Mouse (Mus musculus) E14TG2a.4 (cell line): ENCODE measurements around the gene Arntl.
A peak's percentile ranks its signal among the peaks of the same experiment; 100 is the strongest.

Experiments
- H3K27me3 ChIP-seq: 2 replicates; pipeline ENCODE4 v1.6.1; 2014; ENCODE audit warnings: low read length, control low read depth; ENCODE audit not compliant: insufficient read depth
- H3K36me3 ChIP-seq: 2 replicates; pipeline ENCODE4 v1.6.1; 2014; ENCODE audit warnings: low read length, control low read depth; ENCODE audit not compliant: insufficient read depth
- H3K4me1 ChIP-seq: replicated peaks from 2 replicates; pipeline ENCODE4 v1.6.1; 2014; ENCODE audit warnings: low read depth, low read length, control low read depth
- H3K4me3 ChIP-seq: replicated peaks from 2 replicates; pipeline ENCODE4 v1.5.1; 2014; ENCODE audit warnings: mild to moderate bottlenecking, low read length
- H3K9me3 ChIP-seq: 2 replicates; pipeline ENCODE4 v1.6.1; 2014; ENCODE audit warnings: low read length, control low read depth
- CTCF ChIP-seq: conservative IDR thresholded peaks from 2 replicates; pipeline ENCODE4 v1.5.1; 2014; ENCODE audit warnings: low read length
- NANOG ChIP-seq: IDR thresholded peaks from 2 replicates; pipeline ENCODE4 v1.6.1; 2014; ENCODE audit warnings: borderline replicate concordance, low read length, mixed read lengths
- POU5F1 ChIP-seq: IDR thresholded peaks from 2 replicates; pipeline ENCODE4 v1.6.1; 2014; ENCODE audit warnings: low read length, borderline replicate concordance

Gene Arntl

DNA sequence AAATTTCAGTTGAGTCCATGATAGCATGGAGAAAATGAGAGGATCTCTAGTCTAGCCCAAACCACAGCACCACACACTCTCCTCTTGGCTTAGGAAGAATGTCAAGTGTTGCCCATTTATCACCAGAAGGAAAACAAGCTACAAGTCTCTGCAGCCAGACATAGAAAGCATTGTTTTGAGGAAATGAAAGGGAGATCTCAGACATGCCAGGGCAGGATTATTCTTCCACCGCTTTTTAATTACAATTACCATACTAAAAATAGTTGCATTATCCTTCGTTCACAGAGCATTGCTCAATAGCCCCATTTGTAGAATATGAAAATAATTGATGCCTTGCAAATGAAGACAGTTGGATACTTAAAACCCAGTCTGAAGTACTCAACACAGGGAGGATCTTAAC is 12.0 kb upstream of the Arntl start:
- Histone ChIP-seq H3K9me3 (peaks cover 6% of the 10 kb centered on the region; the same call in 1 of the 2 replicates), H3K36me3 (no peaks in the 10 kb centered on the region), H3K4me3 (no peak overlapping the region), H3K27me3 (no peaks in the 10 kb centered on the region), H3K4me1 (peaks cover 34% of the 10 kb centered on the region)
- TF ChIP-seq CTCF = no peak
- no peak for TF ChIP-seq NANOG
- TF ChIP-seq POU5F1 = no peak

DNA sequence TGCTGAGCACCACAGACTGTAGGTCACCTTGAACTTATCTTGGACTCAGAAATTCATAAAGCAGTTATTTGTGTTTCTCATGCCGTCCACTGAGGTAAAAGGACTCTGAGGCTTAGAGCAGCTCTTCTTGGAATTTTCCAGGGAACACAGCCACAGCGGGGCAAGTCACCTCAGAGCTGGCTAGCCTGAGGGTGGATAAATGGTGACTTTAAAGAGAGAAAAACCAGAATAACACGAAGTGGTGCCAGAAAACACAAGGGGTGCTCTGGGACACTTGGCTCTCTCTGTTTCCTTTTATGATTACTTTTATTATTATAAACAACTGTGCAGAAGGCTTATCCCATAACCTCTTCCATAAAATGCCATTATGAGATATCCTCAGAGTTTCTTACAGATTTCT is 11.1 kb upstream of the Arntl start:
- H3K27me3 ChIP-seq = no peaks in the 10 kb centered on the region
- H3K4me3 ChIP-seq = no peak overlapping the region
- no peak for TF ChIP-seq CTCF
- no peak for TF ChIP-seq NANOG
- TF ChIP-seq POU5F1 = no peak
- no peaks in the 10 kb centered on the region for H3K36me3 ChIP-seq
- peaks cover 34% of the 10 kb centered on the region for H3K4me1 ChIP-seq
- no peaks in the 10 kb centered on the region for H3K9me3 ChIP-seq

DNA sequence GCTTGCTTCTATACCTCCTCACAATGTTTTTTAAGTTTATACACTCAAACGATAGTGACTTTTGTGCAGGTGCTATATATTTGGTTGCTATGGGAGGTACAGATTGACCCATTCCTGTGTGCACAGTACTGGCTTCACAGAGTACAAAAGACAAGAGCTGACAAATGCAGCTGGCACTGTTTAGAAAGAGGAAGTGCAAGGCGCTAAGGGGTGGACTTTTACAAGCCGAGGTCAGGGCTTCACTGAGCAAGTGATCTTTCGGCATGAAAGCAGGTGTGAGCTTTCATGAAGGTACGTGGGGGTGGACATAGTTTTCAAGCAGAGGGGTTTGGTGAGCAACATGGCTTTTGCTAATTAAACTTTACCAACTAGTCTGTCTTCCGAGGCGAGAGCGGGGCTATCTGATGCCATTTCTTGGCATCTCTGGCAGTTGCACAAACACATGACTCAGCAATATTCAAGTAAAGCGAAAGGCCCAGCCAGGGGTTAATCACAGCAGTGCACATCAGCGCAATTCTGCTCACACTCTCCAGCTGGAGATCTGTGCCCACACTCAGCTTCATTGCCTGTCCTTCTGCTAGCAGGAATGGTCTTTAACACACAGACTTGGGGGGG is 10.0 kb upstream of the Arntl start:
- H3K9me3 ChIP-seq = no peaks in the 10 kb centered on the region
- no peak for TF ChIP-seq NANOG
- no peak for TF ChIP-seq POU5F1
- TF ChIP-seq CTCF = no peak

DNA sequence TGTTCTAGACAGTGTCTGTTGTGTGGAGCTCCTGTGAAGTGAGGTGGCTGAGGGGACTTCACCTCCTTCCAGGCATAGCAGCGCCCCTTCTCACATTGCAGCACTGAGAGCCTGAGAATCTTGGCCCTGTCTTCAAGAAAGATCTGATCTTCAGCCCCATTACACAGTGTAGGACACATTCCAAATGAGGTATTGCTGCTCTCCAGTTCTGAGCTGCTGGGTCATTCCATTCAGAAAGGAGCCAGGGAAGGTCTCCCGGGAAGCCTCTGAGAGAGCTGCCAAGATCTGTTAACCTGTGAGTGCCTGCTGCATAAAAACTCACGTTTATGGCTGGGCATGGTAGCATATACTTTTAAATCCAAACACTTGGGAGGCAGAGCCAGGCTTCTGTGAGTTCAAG is 5.7 kb upstream of the Arntl start:
- no peak for TF ChIP-seq NANOG

More for the DNA sequence above, 10.0 kb upstream of the Arntl start:
- Histone ChIP-seq H3K4me1 (peaks cover 33% of the 10 kb centered on the region), H3K27me3 (peaks cover 4% of the 10 kb centered on the region), H3K4me3 (no peak overlapping the region), H3K36me3 (no peaks in the 10 kb centered on the region)

GRCm38 (mm10) chr7:113207471-113208387 is 464 bp downstream of the Arntl start:
- Histone ChIP-seq H3K4me3 (peak overlapping the region; percentile 96), H3K36me3 (no peaks in the 10 kb centered on the region), H3K9me3 (no peaks in the 10 kb centered on the region), H3K27me3 (peaks cover 75% of the 10 kb centered on the region), H3K4me1 (peaks cover 16% of the 10 kb centered on the region)
- TF ChIP-seq NANOG (no peak), POU5F1 (no peak), CTCF (no peak)

More for the DNA sequence above, 5.7 kb upstream of the Arntl start:
- no peak overlapping the region for H3K4me3 ChIP-seq
- H3K27me3 ChIP-seq = peaks cover 40% of the 10 kb centered on the region
- no peaks in the 10 kb centered on the region for H3K36me3 ChIP-seq
- H3K4me1 ChIP-seq = peaks cover 22% of the 10 kb centered on the region
- H3K9me3 ChIP-seq = no peaks in the 10 kb centered on the region

GRCm38 (mm10) chr7:113208388-113208753 is 1.1 kb downstream of the Arntl start:
- Histone ChIP-seq H3K4me3 (peak overlapping the region; percentile 96), H3K36me3 (no peaks in the 10 kb centered on the region), H3K9me3 (no peaks in the 10 kb centered on the region), H3K27me3 (peaks cover 69% of the 10 kb centered on the region), H3K4me1 (peaks cover 16% of the 10 kb centered on the region)
- TF ChIP-seq NANOG (no peak), POU5F1 (no peak), CTCF (no peak)

- Histone ChIP-seq H3K9me3 (no peaks in the 10 kb centered on the region), H3K4me3 (no peak overlapping the region), H3K36me3 (no peaks in the 10 kb centered on the region), H3K27me3 (peaks cover 56% of the 10 kb centered on the region), H3K4me1 (peaks cover 16% of the 10 kb centered on the region)
- TF ChIP-seq NANOG (no peak), POU5F1 (no peak), CTCF (no peak)
Observed at GRCm38 (mm10) chr7:113210441-113210840, 3.2 kb downstream of the Arntl start.

DNA sequence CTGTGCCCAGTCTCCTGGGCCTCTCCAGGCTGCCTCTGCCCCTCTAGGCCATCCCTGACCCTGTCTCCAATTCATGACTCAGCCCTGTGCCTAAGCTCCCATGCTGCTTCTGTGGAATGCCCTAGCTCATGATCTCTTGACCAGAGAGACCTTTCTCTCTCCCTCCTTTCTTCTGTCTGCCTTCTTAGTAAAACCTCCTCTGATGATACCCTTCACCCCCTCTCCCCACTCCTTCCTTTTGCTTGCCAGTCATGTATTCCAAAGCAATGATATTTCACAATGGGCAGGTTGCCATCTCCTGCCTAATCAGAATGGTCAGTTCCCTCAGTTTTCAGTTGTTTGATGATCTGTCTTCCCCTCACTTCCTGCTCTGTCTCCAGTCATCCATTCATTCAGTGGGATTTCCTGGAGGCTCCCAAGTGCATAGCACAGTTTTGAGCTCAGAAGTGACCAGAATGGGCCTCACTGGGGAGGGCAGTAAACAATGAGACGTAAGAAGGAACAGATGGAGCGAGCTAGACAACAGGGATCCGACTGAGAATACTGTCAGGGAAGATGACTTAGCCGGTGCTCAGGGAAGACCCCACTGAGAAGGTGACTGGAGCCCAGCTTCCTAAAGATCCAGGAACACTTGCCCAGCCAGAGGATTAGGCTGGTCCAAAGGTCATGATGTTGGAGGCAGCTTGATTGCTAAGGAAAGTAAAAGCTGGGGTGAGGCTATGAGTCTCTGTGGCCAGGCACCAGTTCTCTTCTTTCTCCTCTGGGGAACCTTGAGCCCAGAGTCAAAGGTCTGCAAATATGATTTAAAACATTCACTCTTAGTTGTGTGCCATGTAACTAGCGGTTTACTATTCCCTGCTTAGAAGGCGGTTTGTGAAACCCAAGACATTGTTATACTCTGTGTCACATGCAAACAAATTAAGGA is 7.2 kb downstream of the Arntl start:
- H3K27me3 ChIP-seq = peaks cover 28% of the 10 kb centered on the region
- H3K36me3 ChIP-seq = no peaks in the 10 kb centered on the region
- H3K4me3 ChIP-seq = no peak overlapping the region
- H3K9me3 ChIP-seq = no peaks in the 10 kb centered on the region
- TF ChIP-seq NANOG (no peak), CTCF (no peak), POU5F1 (no peak)
- peaks cover 9% of the 10 kb centered on the region for H3K4me1 ChIP-seq
